Mouse (Mus musculus) spleen, postnatal 14 days (tissue): ENCODE data around the gene Nat8.
"Not testable (repeated sequence)": the region's sequence is repeated elsewhere in the genome, so short reads cannot be mapped to it uniquely, and the experiment has no call there.

ENCODE experiments used
- DNase-seq, 2 experiments: peaks; one replicate each; pipeline ENCODE4 v3.0.0; 2021 to 2022; ENCODE audit warnings: low spot score in 2 of 2

Gene Nat8

DNA sequence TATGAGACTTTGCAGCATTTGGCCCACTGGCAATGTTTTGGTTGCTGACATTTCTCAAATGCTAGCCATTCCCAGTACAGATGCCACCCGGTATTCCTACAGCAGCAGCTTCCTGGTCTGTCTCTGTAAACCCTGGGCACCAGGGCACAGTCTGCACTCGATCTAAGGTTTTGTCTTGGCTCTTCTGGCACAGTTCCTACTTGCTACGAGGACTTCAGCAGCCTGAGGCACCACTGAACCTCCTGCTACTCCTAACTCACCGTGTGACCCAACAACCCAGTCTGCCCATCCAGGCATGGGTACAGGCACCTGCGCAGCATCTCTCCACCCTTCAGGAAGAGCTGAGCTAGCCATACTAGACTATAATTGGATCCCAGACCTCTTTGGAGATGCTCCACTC lies 4.2 kb upstream of the Nat8 start:
- DNase-seq: not testable (repeated sequence)

- not testable (repeated sequence) for DNase-seq
These were observed 3.2 kb upstream of the Nat8 start for GRCm38 (mm10) chr6:85835104-85835503.

DNA sequence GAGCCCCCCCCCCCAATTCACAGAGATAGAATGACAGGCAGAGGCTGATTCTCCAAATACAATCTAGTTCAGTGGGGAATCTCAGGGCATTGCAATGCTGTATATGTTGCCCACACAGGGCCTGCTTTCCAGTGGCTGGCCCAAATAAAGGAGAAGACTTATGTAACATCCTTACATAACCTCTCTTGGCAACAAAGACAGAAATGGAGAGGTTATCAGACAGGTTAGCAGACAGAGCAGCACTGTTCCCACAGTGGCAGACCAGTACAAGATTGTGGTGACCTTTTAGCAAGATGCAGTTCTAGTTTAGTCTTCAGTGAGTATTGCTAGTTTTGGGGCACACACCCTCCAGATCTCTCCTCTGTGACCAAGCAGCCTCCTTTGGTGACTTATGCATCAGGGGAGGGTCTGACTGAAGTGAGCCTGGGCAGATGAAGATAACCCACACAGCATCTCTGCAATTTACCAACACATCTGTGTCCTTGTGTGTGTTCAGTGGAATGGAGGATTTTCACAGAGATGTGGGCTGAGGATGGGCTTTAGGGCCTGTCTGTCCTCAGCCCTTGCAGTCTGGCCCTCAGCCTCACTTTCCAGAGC lies 2.7 kb upstream of the Nat8 start:
- DNase-seq: not testable (repeated sequence)

GRCm38 (mm10) chr6:85829462-85829861 lies 2.4 kb downstream of the Nat8 start:
- DNase-seq: no peak

GRCm38 (mm10) chr6:85825886-85826285 lies 6.0 kb downstream of the Nat8 start:
- DNase-seq: no peak

DNA sequence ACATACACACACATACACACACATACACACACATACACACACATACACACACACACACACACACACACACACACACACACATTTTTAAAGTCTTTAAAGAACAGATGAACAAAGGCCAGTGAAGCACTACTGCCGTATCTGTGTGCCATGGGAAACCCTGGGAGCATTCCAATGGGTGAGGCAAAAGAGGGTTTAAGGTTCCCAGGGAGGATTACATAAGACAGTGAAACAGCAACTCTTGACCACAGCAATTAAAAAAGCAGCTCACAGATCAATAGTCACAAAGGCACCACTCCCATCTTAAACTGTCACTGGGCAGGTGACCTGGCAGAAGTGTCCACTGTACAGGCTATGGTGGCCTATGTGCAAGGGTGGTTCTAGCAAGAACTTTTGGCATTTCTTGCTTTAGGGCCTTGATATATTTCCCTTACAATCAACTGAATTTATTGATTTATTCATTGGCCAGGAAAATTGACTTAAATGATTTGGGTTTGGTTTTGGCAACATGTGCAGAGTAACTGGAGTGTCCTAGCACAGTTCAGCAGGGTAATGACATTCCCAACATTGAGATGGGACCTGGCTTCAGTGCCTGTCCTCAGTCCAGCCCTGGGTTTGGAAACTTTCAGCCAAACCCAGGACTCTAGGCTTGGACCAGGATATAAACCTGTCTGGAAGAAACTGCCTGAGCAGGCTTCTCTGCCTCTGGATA lies 8.3 kb downstream of the Nat8 start:
- DNase-seq: no peak

DNA sequence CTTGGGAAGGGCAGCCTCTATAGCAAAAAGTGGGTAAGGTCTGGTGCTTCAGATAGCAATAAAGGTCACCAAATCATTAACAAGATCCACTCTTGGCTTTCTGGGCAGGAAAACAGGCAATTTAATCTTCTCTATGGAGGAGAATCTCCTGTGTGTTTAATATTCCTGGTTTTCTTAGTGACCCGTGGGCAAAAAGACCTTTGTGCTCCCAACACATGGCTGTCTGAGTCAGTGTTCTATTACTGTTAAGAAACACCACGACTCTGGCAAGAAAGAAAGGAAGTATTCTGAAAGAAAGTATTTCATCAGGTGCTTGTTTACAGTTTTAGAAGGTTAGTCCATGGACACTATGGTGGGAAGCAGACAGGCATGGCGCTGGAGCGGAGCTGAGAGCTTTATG lies 9.6 kb downstream of the Nat8 start:
- DNase-seq: no peak

DNA sequence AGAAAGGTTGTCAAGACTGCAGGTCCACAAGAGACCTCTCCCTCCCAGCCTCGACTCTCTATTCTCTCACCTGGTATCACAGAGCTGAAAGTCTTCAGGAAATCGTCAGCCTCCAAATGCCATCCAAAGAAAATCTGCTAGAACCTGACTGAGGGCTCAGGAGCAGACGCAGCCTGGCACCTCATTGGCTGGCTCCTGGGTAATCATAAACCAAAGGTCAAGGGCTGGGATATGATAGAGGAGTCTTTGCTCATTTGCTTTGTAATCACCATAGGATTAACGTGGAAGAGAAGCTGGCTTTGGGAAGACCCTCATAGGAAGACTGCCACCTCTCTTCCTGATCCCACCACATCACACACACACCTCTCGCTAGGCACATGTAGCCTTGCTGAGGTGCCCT lies 11.0 kb downstream of the Nat8 start, which contains the start of the genes Nat8f6 and Nat8f5:
Gene Nat8f6 (minus strand): TSS at position 118 of the 400 bp plus-strand sequence.
Gene Nat8f5 (minus strand): TSS at position 136 of the 400 bp plus-strand sequence.
- DNase-seq: no peak

DNA sequence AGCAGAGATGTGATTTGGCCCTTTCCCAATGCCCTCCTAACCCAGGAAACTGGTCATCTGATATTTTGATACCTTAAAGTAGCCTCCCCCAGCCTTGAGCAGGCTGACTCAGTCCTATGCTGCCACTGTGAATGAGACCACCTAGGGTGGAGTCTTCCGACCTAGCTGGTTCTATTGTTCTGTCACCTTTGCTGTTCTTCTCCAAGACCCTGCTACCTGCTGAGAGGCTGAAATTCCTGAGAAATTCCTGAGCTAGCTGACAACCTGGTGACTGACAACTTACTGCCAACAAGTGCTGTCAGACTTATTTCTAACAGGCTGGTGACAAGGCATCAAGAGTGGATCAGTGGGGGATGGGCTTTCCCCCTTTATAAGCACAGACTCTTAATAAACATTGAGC lies 13.5 kb downstream of the Nat8 start:
- DNase-seq: no peak

- no peak for DNase-seq
These were observed 18.5 kb downstream of the Nat8 start for GRCm38 (mm10) chr6:85813339-85813738.

GRCm38 (mm10) chr6:85810942-85811537 lies 20.8 kb downstream of the Nat8 start:
- DNase-seq: not testable (repeated sequence)

GRCm38 (mm10) chr6:85810514-85810913 lies 21.4 kb downstream of the Nat8 start:
- DNase-seq: not testable (repeated sequence)

- not testable (repeated sequence) for DNase-seq
These were observed 22.1 kb downstream of the Nat8 start for GRCm38 (mm10) chr6:85809784-85810183.

GRCm38 (mm10) chr6:85803180-85803579 lies 28.7 kb downstream of the Nat8 start:
- not testable (repeated sequence) for DNase-seq
